Mouse (Mus musculus): ENCODE measurements around the gene Pnck. TPM values are rescaled to one million over a fixed set of nuclear protein-coding genes. Genes with fewer than 3 reads are reported as not detected.

Gene Pnck
- polyA plus RNA-seq (2017; shearing (Covaris generic)), result 3.1 TPM

GRCm38 (mm10) chrX:73659575-73660283, at the start of gene Pnck:
Pnck (minus strand) TSS chrX:73660117.

GRCm38 (mm10) chrX:73672879-73673618, 13.1 kb upstream of the Pnck start, which contains the start of gene Slc6a8:
Slc6a8 (plus strand) TSS chrX:73673150.

GRCm38 (mm10) chrX:73639255-73639675, 20.7 kb downstream of the Pnck start, which contains the start of gene Dusp9:
Dusp9 (plus strand) TSS chrX:73639419.

Other genes starting within 250 kb of the Pnck start
- 0.24 TPM for gene Zfp92, start 249.0 kb downstream of the Pnck start, polyA plus RNA-seq (2017; shearing (Covaris generic))
- gene Trex2, start 224.8 kb downstream of the Pnck start, polyA plus RNA-seq (2017; shearing (Covaris generic)), result not detected
- gene Haus7, start 201.1 kb downstream of the Pnck start, polyA plus RNA-seq (2017; shearing (Covaris generic)), result 33.2 TPM
- not detected for gene Bgn, start 176.5 kb downstream of the Pnck start, polyA plus RNA-seq (2017; shearing (Covaris generic))
- gene Atp2b3, start 157.0 kb downstream of the Pnck start, polyA plus RNA-seq (2017; shearing (Covaris generic)), result not detected
- gene Dusp9, start 20.7 kb downstream of the Pnck start, polyA plus RNA-seq (2017; shearing (Covaris generic)), result 0.36 TPM
- gene Slc6a8, start 13.0 kb upstream of the Pnck start, polyA plus RNA-seq (2017; shearing (Covaris generic)), result 0.22 TPM
- 339 TPM for gene Bcap31, start 56.1 kb upstream of the Pnck start, polyA plus RNA-seq (2017; shearing (Covaris generic))
- gene Abcd1, start 56.5 kb upstream of the Pnck start, polyA plus RNA-seq (2017; shearing (Covaris generic)), result 48.6 TPM
- gene Plxnb3, start 97.0 kb upstream of the Pnck start, polyA plus RNA-seq (2017; shearing (Covaris generic)), result not detected
- 0.96 TPM for gene Srpk3, start 114.3 kb upstream of the Pnck start, polyA plus RNA-seq (2017; shearing (Covaris generic))
- 255 TPM for gene Idh3g, start 126.8 kb upstream of the Pnck start, polyA plus RNA-seq (2017; shearing (Covaris generic))
- 250 TPM for gene Ssr4, start 126.9 kb upstream of the Pnck start, polyA plus RNA-seq (2017; shearing (Covaris generic))
- 0.30 TPM for gene Pdzd4, start 164.9 kb upstream of the Pnck start, polyA plus RNA-seq (2017; shearing (Covaris generic))
- 3.9 TPM for gene Avpr2, start 232.0 kb upstream of the Pnck start, polyA plus RNA-seq (2017; shearing (Covaris generic))
- gene L1cam, start 236.0 kb upstream of the Pnck start, polyA plus RNA-seq (2017; shearing (Covaris generic)), result 6.8 TPM

Data from CD4-positive, CD25-positive, alpha-beta regulatory T cell, adult 9 weeks (primary cell).